Mouse (Mus musculus) retina, postnatal 1 day (tissue): ENCODE measurements around the gene Diras1.
"Not testable (repeated sequence)": the region's sequence is repeated elsewhere in the genome, so short reads cannot be mapped to it uniquely, and the experiment has no call there.

Source experiments
- DNase-seq: peaks from one replicate; pipeline ENCODE4 v3.0.0-alpha.2; 2012

Gene Diras1

DNA sequence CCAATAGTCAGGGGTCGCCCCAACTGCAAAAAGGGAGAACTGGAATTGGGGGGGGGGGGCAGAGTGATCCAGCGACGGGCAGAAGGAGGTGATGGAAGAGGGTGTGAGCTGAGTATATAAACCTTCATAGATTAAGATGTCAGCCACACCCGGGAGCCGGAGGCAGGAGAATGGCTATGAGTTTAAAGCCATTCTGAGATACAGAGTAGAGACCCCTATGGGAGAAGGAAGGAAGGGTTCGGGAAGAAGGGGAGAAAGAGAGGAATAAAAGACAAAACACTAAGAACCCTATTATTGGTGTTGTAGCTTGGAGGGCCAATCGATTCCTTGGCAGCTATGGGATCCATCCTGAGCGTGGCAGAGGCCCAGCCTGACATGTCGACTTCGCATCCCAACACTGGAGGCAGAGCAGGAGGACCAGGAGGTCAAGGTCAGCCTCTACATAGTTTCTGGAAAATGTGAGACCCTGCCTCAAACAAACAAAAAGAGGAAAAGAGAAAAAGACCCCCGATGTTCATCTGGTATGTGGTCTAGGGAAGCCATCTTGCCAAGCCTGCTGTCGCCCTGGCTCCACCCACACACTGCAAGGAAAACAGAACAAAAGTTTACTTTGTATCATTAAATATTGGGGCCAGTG is at the start of gene Diras1:
Diras1 (minus strand) TSS at position 24 of the 637 bp plus-strand sequence.
- no peak for DNase-seq

DNA sequence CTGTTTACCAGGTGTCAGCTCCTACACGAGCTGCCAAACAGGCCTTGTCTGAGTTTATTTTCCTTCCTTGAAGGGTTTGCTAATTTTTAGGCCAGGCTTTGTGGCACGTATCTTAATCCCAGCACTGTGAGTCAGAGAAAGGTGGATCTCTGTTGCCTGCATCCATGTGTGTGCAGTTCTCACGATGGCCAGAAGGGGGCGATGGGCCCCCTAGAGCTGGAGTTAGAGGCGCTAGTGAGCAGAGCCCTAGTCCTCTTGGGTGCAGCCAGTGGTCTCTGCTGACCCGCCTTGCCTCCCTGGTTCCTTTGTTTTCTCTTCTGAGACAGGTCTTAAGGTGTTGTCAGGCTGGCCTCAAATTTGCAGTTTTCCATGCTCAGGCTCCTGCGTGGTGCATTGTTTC is 48.0 kb upstream of the Diras1 start:
- peak; percentile 40 for DNase-seq

DNA sequence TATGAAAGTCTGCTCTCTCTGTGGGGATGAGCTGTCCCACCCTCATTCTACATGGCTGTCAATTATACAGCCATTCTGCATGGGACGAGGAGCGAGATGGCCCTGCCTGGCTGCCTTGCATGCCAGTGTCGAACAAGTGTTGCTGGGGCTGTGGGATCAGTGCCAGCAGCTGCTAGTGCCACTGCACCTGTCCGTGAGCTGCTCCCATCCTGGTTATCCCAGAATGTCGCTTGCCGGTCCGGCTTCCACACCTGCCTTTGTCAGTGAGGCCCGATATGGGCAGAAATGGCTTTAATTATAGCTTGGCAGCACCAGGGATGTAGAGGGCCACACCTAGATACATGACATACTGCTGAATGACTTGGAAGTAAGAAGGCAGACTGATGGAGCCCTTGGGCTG is 46.8 kb upstream of the Diras1 start:
- no peak for DNase-seq

DNA sequence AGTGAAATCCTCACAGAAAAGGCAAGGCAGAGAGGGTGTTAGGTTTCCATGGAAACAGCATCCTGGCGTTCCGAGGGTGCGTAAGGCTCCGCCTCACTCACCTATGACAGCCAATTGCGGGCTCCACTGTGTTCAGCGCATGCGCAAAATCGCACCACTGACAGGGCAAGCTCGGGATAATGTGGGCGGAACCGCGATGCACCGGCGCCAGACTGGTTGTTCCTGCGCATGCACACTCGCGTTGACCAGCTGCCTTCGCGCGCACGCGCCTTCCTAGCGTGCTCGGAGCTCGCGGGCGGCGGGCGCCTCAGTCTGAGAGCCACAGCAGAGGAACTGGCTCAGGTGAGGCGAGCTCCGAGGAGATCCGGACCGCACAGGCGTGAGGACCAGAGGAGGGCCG is 44.4 kb upstream of the Diras1 start, which contains the start of gene Thop1:
Thop1 (plus strand) TSS at position 200 of the 400 bp plus-strand sequence.
- DNase-seq = peak; percentile 100

DNA sequence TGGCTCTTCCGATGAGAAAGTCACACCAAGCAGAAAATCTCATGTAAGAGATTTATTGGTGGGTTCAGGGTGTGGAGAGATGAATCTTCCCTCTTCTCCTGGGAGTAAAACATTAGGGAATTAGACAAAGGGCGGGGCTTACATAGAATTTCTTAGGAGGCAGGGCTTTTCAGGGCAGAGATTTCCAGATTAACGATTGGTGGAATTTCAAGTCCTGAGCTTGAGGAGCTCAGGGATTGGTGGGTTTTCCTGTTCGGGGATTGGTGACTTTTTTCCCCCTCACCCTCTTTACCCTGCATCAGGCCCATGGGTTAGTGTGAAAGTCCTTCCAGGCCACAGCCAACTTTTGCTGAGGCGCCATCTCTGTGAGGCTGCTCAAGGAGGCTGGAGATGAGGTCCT is 43.2 kb upstream of the Diras1 start:
- DNase-seq = no peak

DNA sequence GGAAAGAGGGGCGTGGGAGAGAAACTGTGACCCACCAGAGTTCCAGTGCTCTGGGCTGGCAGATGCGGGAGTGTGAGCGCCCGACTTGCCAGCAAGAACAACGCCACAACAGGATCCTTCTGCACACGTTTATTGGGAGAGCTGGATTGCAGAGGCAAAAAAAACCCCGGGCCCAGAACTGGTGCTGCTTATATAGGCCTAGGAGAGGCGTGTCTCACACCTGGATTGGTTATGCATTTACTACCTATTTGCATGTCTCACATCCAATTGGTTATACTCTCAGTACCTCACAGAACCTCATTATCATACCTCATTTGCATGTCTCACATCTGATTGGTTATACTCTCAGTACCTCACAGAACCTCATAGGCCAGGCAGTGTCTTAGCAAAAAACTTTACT is 39.1 kb upstream of the Diras1 start:
- DNase-seq = not testable (repeated sequence)

DNA sequence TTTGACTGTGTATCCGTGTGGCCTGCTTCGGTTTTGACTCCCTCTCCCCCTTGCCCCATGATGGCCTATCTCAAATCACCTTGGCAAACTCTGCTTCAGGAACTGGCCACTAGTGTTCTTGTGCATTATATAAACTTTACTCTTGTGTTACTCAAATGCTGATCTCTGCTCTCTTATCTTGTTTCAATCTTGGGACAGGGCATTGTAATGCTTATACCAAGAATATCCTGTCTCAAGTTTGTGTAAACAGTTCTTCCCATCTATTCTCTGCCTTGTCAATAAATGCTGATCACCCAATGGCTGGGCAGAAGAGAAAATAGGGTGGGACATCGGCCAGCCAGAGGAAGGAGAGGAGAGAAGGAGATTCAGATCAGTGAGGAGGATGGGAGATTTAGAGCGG is 37.2 kb upstream of the Diras1 start:
- no peak for DNase-seq

DNA sequence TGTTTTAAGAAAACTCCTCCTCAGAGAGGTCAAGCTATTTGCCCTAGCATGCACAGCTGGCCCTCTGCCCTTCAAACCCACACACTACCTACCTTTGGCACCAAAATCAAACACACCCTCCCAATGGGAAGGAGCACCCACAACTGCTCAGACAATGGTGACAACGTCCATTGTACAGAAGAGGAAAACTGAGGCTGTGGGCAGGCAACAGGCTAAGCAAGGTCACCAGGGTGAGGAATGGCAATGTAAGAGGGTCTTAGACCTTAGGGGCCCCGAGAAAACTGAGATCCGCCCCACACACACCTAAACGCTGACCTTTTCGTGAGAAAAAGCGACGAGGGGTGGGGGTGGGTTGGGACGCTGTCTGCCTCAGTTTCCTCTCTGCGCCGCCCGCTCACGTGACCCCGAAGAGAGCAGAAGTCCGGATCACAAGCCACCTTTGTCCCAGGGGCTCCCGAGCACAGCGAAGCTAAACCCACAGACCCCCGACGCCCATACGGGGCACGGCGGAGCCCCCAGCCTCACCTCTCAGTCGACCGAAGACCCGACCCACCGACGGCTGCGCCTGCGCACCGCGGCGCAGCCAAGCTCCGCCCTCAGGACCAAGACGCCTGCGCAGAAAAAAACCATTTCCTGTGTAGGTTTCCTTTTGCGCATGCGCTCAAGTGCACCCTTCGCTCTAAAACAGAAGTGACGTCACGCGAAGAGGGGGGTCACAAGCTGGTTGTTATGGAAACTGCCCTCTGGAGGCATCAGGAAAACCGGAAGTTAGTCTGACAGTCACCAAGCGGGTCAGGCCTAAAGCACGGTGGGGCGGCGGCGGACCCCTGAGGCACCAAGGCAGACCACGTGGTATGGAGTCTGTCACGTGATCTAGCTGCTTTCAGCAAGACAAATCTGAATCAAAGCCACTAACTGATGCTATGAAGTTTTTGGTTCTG is 34.4 kb upstream of the Diras1 start, which contains the start of gene Sgta:
Sgta (minus strand) TSS at position 579 of the 941 bp plus-strand sequence.
- peak; percentile 100 for DNase-seq

DNA sequence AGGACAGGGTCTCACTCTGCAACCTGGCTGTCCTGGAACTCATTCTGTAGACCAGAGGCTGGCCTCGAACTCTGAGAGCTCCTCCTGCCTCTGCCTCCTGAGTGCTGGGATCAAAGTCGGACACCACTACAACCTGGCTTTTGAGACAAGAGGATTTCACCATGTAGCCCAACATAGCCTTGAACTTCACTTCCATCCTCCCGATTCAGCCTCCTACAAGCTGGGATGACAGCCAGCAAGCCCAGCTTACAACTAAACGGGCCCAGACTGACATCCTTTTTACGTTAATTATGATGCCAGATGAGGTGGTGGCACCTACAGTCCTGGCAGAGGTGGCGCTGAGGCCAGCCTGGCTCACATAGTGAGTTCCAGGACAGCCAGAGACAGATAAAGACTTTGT is 33.4 kb upstream of the Diras1 start:
- DNase-seq = no peak

DNA sequence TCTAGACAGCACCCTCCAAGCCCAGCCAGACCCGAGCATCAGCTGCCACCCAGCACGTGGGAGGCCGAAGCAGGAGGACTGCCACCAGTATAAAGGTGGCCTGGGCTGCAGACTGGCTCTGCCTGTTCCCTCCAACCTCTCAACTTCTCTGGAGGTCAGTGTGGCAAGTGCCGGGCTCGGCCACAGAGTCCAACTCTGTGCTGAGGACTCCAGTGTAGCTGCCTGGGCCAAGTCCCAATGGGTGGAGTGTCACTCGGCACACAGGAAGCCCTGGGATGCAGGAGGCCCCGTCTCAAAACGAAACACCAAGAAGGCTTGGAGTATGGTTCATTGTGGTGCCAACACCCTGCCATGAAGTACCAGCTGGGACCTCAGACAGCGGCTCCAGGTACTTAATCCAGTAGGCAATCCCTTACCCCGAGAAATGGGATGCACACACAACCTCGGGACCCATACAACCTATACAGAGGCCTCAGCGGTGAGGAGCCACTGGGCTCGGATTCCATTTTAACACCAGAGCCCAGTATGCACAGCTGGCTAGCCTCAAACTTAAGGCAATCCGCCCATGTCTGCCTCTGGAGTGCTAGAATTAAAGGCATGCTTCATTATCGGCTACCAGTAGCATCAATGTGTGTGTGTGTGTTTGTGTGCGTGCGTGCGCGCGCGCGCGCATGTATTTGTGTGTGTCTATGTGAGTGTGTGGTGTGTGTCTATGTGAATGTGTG is 32.1 kb upstream of the Diras1 start:
- DNase-seq = no peak

DNA sequence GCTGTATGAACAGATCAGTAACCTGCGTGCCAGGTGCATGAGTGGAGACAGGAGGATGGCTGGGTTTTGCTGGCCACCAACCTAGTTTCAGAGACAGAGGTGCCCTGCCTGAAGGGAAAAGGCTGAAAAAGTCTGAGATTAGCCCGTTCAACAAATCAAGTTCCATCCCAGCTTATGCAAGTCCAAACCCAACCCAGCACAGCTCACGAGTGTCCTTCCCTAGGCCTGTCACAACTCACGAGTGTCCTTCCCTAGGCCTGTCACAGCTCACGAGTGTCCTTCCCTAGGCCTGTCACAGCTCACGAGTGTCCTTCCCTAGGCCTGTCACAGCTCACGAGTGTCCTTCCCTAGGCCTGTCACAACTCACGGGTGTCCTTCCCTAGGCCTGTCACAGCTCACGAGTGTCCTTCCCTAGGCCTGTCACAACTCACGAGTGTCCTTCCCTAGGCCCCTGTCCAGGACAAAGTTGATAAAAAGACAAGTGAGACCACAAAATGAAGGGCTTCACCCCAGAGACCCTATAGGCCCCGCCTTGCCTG is 30.4 kb upstream of the Diras1 start:
- DNase-seq = not testable (repeated sequence)

DNA sequence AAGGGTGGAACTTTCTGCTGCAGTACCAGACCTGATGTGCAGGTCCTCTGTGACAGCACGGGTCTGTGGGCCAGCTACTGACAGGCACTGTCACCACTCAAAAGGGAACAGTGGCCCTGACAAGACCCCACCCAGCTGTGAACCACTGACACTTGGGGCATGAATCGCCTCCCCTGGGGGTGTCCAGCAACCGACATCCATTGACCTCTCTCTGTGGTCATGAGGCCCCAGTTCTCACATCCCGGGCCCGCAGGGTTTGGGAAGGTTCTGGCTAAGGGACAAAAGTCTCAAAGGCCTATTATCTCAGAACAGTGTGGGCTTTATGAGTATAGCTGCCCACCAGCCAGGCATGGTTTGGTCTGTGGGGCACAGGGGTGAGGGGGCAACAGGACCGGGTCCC is 29.7 kb upstream of the Diras1 start:
- no peak for DNase-seq

DNA sequence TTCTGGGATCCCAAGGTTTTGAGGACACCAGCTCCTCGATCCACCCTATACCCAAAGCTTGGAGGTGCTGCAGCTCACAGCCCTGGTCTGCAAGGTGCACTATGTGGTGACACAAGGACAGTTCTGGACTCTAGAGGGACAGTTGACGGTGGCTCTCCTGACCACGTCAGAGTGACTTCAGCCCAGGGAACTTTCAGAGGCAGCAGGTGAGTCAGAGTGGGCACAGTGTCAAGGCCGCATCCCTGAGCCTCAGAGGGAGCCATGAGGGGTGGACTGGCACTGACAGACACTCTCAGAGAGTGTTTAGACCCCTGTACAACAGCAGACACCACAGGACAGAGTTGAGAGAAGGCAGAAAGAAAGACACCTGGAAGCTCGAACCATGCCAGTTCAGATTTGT is 27.1 kb upstream of the Diras1 start:
- no peak for DNase-seq

DNA sequence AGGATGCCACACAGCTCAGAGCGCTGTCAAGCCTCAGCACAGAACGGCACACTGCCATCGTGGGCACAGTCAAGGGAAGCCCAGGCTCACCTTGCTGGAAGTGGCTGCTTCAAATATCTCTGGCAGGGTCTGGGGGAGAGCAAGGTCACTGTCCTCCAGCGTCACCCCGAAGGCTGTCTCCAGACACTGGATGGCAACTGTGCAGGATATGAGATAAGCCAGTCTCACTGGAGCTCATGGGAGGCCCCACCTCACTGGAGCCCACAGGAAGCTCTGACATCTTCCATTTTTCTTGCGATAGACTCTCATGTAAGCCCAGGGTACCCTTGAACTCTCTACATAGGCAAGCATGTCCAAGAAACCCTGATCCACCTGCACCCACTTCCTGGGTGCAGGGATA is 25.7 kb upstream of the Diras1 start:
- no peak for DNase-seq

DNA sequence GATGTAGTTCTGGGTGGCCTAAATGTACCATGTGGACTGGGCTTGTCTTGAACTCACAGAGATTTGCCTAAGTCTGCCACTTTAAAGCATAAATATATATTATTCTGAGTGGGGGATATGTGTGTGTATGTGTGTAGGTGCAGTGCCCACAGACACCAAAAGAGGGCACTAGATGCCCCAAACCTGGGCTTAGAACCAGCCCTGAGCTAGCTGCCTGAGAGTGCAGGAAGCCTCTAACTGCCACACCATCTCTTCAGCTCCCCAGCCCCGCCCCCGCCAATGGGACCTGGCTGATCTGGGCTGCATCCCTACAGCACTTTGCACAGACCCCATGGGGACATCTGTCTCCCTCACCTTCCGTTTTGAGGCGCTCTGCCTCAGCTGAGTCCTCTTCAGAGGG is 25.2 kb upstream of the Diras1 start:
- peak; percentile 37 for DNase-seq

DNA sequence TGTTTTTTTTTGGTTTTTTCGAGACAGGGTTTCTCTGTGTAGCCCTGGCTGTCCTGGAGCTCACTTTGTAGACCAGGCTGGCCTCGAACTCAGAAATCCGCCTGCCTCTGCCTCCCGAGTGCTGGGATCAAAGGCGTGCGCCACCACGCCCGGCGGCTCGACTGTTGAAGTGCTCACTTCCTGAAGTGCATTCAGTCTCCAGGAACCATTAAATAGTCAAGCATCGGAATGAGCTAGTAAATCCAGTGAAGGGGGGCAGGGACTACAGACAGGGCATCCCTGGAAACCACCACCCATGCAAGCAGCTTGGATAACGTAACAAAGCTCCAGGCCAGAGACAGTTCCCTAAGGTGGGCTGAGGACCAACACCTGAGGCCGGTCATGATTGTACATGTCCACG is 19.8 kb upstream of the Diras1 start:
- not testable (repeated sequence) for DNase-seq

DNA sequence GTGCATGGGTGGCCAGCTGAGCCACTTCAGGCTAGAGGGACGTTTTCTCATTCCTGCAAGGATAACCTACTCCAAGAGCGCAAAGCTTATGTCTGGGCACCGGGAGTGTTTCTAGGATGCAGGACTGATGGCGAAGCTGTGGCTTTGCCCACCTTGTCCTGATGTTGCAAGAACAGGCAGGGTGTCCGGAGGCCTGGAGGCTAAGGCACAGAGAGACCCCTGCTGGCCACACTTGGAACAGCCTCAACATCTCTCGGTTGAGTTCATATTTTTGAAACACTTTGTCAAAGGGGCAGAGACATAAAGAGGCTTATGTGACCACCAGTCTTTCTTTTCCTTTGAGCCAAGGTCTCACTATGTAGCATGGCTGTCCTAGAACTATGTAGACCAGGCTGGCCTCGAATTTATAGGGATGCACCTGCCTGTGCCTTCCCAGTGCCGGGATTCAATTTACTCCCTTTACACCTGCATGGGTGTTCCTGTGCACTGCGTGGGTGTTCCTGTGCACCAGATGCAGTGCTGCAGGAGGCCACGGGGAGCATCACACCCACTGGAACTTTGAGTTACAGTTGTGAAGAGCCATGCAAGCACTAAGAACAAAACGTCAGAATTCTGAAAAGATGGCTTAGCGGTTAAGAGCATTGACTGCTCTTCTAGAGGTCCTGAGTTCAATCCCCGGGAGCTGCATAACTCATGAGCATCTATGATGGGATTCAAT is 16.2 kb upstream of the Diras1 start:
- peak; percentile 82 for DNase-seq

DNA sequence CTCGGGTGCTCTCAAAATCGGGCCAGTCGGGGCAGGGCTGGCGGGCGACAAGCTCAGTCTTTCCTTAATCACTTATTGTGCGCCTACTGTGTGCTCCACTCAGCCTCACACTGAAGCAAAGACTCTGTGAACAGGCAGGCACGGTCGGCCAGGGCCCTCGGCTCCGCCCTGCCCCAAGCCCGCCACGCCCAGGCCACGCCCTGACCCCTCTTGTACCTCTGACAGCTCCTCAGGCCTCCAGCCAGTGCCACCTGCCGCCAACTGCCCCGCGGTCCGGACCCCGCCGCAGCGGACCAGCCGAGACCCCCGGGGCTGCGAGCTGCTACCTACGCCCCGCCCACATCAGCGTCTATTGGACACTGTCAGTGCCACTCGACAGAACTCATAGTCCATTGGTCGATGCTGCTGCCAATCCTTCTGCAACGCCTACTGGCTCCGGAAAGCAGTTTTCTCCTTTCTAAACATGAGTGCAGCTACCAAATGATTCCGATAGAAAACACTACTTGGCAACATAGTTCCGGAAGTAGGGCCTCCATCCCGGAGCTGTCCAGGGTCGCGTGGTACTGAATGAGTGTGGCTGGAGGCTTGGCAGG is 11.6 kb upstream of the Diras1 start, which contains the start of gene Slc39a3:
Slc39a3 (minus strand) TSS at position 439 of the 593 bp plus-strand sequence.
- peak; percentile 100 for DNase-seq

DNA sequence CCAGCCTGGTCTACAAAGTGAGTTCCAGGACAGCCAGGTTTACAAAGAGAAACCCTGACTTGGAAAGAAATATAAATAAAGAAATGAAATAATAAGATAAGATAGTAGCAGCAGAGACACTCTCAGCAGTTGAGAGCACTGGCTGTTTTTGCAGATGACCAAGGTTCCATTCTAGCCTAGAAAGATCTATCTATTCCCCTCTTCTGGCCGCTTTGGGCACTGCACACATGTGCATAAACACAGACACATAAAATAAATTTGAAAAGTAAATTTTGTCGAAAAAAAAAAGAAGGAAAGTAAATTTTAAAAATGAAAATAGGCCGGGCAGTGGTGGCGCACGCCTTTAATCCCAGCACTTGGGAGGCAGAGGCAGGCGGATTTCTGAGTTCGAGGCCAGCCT is 10.8 kb upstream of the Diras1 start:
- DNase-seq = peak; percentile 38

DNA sequence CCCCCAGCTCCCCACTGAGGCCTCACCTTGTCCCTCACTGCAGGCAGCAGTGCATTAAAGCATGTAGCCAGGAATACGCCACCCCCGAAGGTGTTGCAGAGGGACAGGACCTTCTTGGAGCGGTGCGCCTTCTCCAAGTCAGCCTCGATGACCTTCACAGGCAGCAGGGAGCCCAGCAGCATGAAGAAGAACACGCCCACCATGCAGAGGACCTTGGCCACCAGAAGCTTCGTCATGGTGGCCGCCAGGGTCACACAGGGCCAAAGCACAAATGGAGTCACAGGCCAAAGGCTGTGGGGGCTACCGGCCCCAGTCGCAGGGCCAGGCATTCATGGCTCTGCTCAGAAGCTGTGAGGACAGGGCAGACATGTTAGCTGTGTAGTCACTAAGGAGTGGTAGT is 8.1 kb upstream of the Diras1 start:
- no peak for DNase-seq

DNA sequence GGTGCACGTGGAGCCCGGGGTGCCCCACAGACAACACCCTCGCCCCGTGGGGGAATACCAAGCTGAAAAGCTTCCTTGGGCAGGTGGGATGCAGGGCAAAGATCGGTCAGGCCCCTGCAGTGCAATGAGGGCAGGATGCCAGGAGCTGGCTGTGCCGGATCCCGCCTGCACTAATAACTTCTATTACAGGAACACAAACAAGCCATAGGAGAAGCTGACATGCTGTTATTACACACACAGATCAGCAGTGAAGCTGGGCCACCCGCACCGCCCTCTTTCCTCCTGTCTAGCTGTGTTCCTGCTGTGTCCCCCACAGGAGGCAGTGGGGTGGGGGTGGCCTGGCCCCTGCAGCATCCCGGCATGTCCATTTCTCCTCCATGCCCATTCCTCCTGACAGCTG is 3.6 kb upstream of the Diras1 start:
- DNase-seq = no peak

DNA sequence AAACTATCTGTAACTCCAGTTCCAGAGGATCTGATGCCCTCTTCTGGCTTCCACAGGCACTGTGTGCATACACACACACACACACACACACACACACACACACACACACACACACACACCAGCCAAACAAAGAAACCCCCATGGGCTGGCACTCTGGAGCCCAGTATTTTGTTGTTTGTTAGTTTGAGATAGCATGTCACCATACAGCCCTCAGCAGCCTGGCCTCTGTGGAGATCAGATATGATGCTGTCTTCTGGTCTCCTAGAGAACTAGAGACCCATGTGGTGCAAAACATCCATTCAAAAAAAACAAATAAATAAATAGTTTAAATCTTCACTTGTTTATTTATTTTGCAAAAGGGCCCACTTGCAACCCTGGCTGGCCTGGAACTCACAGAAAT is 2.8 kb upstream of the Diras1 start:
- DNase-seq = no peak
